Mouse (Mus musculus): Measurements from ENCODE around the gene Prkca.

DNA sequence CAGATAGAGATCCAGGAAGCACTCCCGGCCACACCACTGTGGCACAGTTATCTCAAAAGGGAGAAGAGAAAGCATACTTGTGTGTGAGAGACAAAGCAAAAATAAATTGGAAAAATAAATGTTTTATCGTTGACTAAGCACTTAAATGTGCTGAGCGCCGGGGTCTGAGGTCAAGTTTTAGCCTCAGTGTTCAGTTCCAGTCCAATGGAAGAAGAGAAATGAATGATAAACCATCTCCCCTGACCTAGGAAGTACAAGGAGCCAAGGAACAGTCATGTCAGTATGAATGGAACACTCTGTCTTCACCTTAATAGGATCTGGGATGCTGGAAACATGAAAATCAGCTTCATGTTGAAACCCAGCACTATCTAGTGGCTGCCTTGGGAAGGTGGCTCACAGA is 113.6 kb downstream of the Prkca start:
- TF ChIP-seq CTCF (conservative IDR thresholded peaks at IDR 0.05; ENCODE audit: insufficient read depth, insufficient read length, low read depth, low read length) (no peak), POLR2A (IDR thresholded peaks at IDR 0.05; ENCODE audit: low read depth, low read length) (no peak)
